Mouse (Mus musculus) G1E-ER4 (cell line): ENCODE data around the gene Ifnar2. TPM values are rescaled to one million over a fixed set of nuclear protein-coding genes. Genes with fewer than 3 reads are reported as not detected.

ENCODE experiments used
- GATA1 ChIP-seq: IDR thresholded peaks from one replicate; pipeline ENCODE4 v1.8.0; 2012; ENCODE audit warnings: low read length, inconsistent platforms
- polyA plus RNA-seq: library from polyadenylated mRNA; stranded (reverse); fragments of >175 nt; gene quantifications from 2 replicates; pipeline ENCODE4 v1.2.3, GENCODE M21; 2012

The Ifnar2 gene
- polyA plus RNA-seq, 1 experiment = 44.2 TPM

GRCm38 (mm10) chr16:91426586-91426985 is 54.0 kb downstream of the Ifnar2 start:
- TF ChIP-seq GATA1 = no peak

- no peak for TF ChIP-seq GATA1
These were observed 54.9 kb downstream of the Ifnar2 start for GRCm38 (mm10) chr16:91427461-91427860.

DNA sequence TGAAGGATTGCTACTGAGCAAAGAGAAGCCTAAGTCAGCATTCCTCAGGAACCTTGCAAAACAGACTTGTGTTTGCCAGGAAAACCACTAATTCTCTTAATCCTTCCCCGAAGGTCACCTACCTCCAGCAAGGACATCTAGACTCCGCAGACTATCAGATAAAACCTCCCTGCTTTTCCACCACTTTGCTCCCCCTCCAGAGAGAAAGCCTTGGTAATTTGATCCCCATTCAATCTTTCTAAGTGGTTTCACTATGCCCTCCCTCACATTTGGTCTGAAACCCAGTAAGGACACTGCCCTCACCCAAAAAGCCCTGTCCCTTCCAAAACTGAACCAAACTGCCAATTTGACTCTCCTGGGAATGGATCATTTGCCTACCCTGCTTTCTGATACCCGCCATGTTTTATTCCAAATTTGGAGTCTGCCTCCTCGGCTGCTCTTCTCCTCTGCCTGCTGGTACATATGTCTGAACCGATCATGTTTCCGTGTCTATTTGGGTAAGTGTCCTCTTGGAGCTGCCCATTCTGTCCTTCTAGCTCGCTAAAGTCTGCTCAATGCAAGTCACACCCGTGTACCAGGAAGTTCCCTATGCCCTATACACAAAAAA is 55.8 kb downstream of the Ifnar2 start:
- TF ChIP-seq GATA1 = no peak

DNA sequence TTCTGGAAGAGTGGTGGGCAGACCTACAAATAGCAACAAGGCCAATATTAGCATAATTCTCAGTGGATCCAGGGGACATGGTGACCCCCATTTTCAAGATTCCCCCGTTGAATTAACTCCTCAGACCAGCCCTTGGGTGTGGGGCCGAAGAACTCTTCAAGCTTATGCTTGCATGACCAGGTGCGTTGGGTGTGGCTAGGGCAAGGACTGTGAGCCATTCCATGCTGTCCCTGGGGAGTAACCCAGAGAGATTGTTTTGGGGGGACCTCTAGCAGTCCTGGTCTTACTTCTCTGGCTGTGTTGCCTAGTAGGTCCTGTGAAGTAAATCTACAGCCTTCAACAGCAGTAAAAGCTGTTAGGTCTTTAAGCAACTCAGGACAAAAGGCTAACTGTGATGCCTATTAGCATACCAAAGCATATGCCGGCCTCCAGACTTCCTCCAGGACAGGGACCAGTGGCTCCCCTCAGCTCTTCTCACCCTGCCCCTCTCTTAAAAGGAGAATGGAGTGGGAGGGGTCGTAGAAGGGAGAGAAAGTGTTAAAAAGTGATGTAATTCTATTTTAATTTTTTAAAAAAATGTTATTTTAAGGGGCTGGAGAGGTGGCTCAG is 60.2 kb downstream of the Ifnar2 start:
- no peak for TF ChIP-seq GATA1

DNA sequence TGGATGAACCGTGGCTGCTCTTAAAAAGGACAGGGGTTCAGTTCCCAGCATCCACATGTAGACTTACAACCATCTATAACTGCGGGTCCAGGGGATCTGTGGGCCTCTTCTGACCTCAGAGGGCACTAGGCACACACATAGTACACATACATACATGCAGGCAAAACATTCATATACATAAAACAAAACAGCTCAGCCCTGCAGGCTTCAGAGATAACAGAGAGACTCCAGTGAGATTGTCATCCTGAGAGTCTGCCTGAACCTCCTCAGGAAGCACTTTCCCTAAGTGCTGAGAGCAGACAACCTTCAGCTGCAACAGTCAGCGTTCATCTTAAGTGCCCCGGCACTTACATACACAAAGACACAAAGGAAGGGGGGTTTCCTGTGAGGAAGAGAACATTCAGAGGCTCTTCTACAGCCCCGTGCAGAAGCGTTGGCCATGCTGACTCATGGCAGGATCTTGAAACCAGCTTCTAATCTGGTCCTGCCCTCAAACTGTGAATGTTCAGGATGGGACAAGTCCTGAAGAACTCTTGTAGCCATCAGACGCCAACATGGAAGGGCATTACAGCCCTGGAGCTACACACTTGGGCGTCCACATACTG is 60.8 kb downstream of the Ifnar2 start:
- TF ChIP-seq GATA1 = no peak

DNA sequence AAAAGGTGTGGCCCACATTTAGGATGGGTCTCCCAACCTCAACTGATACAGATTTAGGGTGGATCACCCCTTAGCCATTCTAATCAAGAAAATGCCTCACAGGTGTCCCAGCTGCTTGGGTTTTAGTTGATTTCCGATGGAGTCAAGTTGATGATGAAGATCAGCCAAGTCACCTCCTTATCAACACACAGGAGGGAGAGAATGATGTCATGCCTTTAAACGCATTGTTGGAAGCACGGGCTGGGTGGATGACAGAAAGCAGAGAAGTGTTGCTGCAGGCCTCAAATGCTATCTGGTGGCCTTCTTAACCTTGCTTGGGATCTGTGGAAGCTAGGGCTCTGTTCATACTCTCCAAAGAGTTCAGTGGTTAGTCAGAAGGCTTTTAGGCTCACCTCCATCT is 61.5 kb downstream of the Ifnar2 start:
- TF ChIP-seq GATA1 = no peak

DNA sequence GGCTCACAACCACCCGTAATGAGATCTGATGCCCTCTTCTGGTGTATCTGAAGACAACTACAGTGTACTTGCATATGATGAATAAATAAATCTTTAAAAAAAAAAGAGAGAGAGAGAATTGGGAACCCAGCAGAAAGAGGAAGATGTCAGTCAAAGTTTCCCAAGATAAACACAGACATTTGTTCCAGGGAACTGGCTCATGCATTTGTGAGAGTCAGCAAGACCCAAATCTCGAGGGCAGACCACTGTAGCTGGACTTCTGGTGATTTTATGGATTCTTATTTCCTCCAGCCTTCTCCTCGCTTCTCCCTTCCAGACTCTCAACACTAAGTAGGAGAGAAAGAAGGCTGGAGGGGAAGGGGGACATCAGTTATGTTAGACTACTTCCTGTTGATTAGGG is 65.5 kb downstream of the Ifnar2 start:
- TF ChIP-seq GATA1 = no peak

DNA sequence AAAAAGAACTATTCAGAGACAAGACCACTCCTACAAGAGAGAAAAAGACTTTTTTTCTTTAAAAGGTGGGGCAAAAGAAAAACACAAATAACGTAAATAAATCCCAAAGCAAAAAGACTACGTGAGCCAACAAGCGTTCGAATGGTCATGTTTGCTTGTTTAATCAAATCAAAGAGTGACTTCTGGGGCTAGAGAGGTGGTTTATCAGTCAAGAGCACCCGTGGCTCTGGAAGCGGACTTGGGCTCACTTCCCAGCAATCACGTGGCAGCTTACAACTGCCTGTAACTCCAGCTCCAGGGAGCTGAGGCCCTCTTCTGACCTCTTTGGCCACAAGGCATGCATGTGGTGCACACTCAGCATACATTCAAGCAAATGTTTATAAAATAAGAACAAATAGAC is 68.8 kb downstream of the Ifnar2 start:
- TF ChIP-seq GATA1 = peak; percentile 44

GRCm38 (mm10) chr16:91441811-91442240 is 69.2 kb downstream of the Ifnar2 start:
- peak; percentile 79 for TF ChIP-seq GATA1

GRCm38 (mm10) chr16:91442446-91442845 is 69.9 kb downstream of the Ifnar2 start:
- TF ChIP-seq GATA1 = no peak

- no peak for TF ChIP-seq GATA1
These were observed 70.6 kb downstream of the Ifnar2 start for GRCm38 (mm10) chr16:91443211-91443611.

DNA sequence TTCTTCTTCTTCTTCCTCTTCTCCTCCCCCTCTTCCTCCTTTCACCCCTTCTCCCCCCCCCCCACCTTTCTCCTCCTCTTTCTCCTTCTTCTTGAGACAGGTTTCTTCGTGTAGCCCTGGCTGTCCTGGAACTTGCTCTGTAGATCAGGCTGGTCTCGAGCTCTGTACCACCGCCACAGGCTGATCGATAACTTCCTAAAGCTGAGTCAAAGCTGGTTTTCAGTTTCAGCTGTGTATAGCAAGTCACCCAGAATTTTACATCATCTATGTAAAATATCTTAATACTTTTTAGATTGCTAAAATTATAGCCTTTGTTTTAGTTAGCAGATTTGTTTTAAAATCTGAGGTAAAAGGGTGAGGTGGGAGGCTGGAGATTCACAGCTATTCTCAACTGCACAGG is 72.3 kb downstream of the Ifnar2 start:
- no peak for TF ChIP-seq GATA1

GRCm38 (mm10) chr16:91445566-91445965 is 73.0 kb downstream of the Ifnar2 start:
- no peak for TF ChIP-seq GATA1

DNA sequence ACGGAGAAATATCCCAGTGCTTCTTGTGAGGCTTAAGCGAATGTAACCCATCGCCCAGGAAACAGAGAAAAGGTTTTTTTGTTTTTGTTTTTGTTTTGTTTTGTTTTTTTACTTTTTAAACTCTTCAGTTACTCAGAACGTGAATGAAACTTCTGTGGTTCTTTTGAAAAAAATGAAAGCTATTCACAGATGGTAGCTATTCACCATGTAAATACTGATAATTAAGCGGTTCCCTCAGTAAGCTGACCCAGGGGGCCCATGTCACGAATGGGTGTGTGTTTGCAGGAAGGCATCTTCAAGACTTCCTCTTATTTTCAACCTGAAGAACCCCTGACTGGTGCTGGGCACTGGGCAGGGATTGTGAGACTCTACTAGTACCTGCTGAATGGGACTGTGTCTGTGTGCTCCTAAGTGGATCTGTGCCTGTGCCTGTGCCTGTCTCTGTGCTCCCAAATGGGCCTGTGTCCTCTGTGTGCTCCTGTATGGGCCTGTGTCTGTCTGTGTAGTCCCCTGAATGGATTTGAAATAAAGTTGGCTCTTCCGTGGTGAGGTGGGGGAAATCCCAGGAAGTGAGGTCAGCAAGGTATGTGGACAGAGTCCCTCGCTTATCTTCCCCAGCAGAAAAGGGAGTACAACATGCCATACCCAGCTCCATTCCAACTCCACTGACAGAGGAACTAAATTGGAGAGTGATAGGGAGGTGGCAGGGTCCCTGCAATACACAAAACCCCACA is 74.4 kb downstream of the Ifnar2 start:
- TF ChIP-seq GATA1 = no peak

GRCm38 (mm10) chr16:91447512-91447900 is 74.9 kb downstream of the Ifnar2 start:
- TF ChIP-seq GATA1 = no peak

GRCm38 (mm10) chr16:91448088-91448487 is 75.5 kb downstream of the Ifnar2 start:
- TF ChIP-seq GATA1 = peak; percentile 6
